Mouse (Mus musculus) spleen, postnatal 14 days (tissue): ENCODE data around the gene Lamtor3.
"Not testable (repeated sequence)": the region's sequence is repeated elsewhere in the genome, so short reads cannot be mapped to it uniquely, and the experiment has no call there.

ENCODE experiments used
- DNase-seq, 2 experiments: peaks; one replicate each; pipeline ENCODE4 v3.0.0; 2021 to 2022; ENCODE audit warnings: low spot score in 2 of 2

Lamtor3 gene

DNA sequence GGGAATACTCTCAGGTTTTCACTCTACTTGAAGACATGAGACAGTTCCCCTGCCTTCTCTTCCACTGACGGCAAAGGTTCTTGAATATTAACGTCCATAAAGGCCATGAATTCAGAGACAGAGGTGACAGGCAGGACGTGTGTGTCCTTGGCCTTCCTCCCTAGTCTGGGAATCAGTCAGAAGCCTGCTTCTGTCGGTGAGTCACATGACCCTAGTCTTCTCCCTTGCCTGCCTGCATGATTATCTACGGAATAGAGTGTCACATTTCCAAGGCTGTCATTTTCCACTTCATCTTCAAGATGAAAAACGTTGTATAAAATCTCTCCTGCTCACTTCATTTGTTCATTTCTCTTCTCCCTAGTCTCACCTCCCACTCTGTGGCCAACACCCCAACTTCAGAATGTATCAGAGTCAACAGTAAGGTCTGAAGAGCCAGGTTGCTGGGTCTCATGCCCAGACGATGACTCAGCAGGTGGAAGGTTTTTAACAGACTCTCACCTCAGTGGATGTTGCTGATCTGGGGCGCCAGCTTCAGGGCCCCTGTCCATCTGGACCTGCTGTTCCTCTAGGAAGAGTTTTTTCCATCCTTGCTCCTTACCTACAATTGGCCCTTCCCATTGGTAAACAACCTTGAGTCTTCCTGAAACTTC is 43.6 kb downstream of the Lamtor3 start:
- no peak for DNase-seq

DNA sequence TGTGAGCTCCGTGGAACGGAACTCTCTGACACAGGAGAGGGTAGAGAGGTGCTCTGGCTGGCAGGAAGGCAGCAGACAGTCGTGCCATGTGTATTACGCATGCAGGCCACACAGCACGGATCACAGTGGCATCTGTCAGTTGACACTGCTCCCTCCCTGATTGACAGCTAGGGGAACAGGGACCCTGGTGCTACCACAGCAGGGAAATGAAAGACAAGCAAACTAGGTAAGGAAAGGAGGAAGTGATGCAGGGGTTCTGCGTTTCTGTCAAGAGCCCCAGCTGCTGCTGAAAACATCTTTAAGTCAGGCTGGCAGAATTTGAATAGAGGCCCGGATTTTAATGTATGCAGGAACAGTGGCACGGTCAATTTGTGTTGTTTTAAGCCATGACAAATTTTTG is 45.2 kb downstream of the Lamtor3 start:
- DNase-seq: no peak

DNA sequence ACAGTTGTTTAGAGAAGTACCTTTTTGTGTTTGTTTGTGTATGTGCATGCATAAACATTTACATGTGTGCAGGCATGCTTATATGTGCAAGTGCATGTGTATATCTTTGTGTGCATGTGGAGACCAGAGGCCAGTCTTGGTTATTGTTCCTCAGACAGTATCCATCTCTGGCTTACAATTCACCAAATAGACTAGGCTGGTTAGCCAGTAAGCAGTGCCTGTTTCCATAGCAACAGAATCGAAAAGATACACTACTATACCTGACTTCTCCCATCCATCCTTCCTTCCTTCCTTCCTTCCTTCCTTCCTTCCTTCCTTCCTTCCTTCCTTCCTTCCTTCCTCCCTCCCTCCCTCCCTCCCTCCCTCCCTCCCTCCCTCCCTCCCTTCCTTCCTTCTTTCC is 45.7 kb downstream of the Lamtor3 start:
- DNase-seq: not testable (repeated sequence)

DNA sequence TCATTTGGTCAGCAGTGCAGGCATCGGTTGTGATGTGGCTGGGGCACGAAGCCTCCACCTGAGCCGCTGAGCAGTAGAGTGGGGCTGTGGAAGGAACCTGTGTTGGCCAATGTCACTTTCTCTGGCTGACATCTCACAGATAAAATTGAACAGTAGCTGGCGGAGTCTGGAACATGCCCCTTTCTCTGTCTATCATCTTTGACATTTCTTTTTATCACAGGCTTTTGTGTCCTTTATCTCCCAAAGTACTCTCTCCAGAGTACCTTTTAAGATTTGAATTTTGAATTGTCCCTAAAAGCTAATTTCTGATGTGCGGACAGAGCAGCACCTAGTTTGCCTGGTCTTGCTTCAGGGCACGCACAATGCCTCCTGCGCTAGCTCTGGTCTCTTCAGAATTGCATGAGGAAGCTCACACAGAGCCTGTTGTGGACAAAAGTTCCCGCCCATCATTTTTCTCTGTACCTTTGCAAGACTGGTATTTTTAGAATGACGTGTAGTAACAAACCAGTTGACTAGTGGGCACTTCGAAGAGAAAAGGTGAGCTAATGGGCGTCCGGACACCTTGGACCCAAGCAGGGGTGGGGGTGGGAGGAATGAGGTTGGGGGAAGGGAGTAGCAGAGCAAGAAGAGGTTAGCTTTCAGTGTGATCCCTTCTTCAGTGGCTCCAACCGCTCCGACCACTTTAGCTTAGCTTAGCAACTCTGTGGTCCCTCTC is 50.0 kb downstream of the Lamtor3 start:
- no peak for DNase-seq

DNA sequence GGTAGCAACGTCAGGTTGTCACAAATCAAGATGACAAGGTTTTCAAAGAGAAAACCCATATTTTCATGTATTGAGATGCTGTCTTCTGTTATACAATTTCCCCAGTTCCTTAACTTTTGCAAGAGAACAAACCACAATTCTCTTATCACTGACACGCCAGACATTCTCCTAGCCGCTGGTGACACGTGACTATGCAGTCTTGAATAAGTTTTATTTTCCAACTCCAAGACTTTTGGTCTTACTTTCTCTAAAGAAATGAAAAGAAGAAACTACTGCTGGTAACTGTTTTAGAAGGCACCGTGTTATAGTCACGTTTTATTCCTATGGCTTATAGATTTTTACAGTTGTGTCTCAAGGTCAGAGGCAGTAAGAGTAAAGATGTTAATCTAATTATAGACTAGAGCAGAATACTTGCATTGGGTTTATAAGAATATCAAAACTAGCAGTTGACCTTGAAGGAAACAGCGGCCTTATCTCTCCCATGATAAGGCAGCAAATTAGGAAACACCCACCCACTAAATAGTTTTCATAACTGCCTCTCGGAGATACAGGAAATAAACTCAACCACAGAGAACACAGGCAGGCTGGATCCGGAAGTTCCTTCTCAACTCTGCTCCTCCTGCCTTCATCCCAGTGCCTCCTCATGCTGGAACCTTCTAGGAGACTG is 50.6 kb downstream of the Lamtor3 start:
- no peak for DNase-seq

DNA sequence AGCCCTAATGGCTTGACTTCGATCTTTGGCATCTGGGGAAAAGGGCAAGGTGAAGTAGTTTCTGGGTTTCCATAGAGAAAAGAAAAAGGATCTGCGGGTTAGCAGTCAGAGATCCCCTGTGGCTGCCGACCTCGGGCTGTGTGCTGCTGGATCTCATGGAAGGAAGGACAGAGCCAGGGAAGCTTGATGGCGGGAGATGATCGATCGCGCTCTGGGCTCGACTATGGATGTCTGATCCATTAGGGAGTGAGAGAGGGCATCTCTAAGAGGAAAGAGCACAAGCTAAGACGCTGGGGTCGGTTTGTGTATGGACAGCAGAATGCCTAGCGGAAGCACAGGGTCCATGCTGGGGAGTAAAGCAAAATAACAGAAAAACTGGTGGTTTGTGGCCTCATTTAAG is 51.6 kb downstream of the Lamtor3 start:
- no peak for DNase-seq

DNA sequence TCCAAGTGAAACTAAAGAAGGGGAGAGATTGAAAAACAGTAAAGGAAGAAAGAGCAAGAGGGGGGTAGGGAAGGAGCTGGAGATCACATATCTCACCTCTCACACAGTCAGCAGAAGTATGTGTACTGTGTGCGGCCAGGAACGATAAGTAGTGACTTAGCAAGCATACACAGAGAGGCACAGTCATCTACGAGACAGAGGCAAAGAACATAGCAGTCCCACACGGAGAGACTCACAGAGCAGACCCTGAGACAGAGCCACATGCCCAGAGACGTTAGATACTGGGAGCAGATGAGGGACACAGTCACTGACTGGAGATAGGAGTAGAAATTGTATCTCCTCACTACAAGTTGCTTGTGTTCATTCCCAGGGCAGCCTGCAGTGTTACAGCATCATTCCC is 53.9 kb downstream of the Lamtor3 start:
- DNase-seq: no peak

DNA sequence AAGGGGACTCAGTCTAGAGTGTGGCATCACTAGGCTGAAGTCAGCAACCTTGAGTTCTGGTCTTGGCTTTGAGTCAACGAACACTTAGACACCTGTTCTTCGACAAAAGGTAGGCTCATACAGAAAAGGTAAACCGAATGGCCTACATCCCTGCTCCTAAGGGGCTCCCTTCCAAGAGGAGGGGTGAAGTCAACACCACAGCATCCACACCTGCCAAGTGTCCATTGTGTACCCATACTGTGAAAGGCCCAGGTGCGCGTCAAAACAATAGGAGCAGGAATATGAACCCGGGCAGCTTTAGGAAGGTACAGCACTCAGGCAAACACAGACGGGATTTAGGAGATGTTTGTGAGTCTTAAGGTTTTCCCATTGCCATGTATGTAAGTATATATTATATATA is 54.7 kb downstream of the Lamtor3 start:
- no peak for DNase-seq

DNA sequence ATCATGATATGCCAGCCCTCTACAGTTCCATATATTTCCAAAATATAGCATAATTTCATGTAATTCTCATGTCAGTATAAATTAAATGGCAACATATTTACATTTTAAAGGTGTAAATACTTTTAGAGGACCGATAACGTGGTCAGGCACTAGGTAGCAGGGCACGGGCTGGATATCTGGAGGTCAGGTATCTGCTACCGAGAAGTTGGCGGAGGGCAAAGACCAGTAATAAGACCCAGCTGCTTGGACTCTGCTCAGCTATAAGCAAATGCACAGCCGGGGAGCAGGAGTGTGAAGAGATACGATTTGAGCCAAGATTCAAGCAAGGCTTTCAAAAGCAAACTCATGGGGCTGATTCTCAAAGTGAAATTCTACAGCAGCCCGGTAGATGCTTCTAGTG is 56.0 kb downstream of the Lamtor3 start:
- no peak for DNase-seq

DNA sequence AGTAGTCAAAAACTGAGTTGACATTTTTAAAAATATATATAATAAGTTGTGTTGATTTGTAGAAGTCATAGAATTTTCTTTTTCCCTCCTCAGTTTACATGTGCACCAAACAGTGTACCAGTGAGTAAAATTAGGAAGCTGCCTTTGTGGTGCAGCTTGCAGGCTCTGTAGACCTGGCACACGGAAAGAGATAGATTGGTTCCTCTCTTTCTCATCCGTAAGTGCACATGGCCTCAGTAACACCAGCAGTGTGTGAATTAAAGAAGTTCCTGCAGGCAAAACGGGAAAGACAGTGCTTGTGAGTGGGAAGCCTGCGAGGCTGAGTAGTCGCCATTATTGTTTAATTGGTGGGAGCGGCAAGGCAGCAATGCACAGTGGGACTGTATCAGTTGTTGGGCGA is 57.1 kb downstream of the Lamtor3 start:
- no peak for DNase-seq

DNA sequence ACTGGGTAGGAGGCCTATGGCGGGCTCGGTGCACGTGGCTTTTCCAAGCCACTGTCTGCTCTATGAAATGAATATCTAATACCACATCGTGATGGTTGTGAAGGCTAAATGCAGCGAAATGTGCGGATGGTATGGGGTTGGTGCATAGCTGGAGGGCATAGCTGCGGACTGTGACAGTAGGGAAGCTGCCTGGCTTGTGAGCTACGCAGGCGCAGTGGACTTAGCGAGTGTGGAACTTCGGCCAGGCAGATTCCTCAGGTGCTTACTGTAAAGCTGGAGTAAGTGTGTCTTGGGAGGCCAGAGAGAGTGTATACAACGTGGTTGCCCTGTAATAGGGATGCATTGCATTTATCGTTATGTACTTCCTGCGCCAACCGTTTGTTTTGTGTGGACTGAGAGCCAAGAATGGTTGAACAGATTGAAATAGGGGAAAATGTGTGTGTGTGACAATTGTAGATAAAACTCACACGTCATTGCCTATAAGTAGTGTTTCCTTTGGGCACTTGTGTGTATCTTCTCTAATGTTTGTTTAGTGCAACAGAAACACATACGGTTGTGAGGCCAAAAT is 57.6 kb downstream of the Lamtor3 start:
- no peak for DNase-seq

DNA sequence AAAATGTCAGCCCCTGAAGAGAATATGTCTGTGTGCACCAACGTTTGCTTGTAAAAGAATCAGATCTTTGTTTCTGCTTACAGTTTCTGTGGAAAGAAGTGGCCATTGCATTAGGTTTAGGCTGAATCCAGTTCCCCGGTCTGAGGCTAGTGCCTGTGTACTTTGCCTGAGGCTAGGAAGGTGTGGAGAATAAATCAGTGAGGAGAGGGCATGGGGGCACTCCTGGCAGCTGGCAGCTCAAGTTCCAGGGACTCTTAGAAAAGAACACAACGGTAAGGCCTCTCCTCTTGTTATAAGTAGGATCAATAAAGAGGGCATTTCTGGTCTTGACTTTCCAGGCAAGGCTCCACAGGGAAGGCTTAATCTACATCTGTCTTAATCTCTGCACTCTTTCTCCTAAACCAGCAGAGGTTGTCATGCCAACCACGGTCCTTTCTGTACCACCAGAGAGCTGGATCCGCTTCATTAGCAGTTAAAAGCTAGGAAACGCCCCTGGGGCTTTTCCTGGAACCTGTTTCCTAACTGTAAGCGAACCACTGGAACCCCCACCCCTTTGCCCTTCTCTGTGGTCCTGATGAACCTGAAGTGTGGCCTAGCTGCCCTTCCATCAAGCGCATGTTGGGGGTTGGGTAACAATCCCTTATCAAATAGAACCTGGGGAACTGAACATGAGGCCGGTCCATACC is 58.8 kb downstream of the Lamtor3 start:
- DNase-seq: no peak

DNA sequence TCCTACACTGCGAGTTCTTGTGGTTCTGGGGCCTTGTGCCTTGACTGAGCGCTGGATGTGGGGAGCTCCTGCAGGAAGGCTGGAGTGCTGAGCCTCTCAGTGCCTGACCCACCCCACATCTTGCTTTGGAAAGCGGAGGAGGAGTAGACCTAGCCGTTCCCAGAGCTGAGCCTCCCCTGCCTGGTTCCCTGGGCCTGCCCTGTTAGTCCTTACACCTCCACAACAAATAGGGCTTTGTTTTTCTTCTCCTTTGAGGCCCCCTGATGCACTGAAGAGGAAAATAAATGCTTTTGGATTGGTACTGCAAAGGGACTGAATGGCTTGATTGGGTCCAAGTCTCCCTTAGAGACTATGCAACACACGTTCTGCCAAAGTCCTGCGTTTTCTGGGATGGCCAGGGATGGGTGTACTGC is 59.3 kb downstream of the Lamtor3 start:
- DNase-seq: no peak

DNA sequence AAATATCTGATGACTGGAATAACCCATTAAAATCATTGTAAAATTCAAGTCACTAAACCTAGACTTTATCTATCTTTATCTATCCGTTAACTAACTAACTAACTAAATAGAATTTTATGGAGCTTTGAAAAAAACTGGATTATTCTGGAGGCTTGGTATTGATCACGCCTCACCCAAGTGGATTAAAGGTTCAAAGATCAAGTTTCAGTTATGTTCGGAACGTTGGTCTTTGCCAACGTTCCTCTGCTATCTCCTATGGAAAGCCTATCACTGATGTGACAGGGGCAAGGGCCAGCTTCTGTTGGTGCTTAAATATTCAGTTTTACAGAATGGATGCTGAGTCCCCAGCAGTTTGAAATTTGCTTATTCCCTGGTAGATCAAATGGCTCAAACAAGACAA is 59.9 kb downstream of the Lamtor3 start:
- DNase-seq: no peak
